Mouse (Mus musculus): ENCODE measurements at regions not wholly inside any gene's neighbourhood (a gene's known extent, or its start where the extent isn't known, plus 50 kb on each side); places are given as distances from the start of the nearest gene placed in this dataset.

GRCm38 (mm10) chr13:31330731-31331130 lies 225.2 kb upstream of the Foxq1 start:
- DNase-seq (ENCODE audit: low spot score in 2 of 2): no peak

- no peak for DNase-seq (ENCODE audit: low spot score in 2 of 2)
Measured at GRCm38 (mm10) chr13:31334981-31335380, 221.0 kb upstream of the Foxq1 start.

GRCm38 (mm10) chr13:31337631-31338030 lies 218.3 kb upstream of the Foxq1 start:
- DNase-seq (ENCODE audit: low spot score in 2 of 2): no peak

GRCm38 (mm10) chr13:31339386-31339785 lies 216.5 kb upstream of the Foxq1 start:
- DNase-seq (ENCODE audit: low spot score in 2 of 2): peak in 1 of 2 experiments; percentile 24

- DNase-seq (ENCODE audit: low spot score in 2 of 2): peak in 1 of 2 experiments; percentile 9
Measured at GRCm38 (mm10) chr13:31339901-31340300, 216.0 kb upstream of the Foxq1 start.

GRCm38 (mm10) chr13:31340363-31340948 lies 215.5 kb upstream of the Foxq1 start:
- DNase-seq (ENCODE audit: low spot score in 2 of 2): peak in 1 of 2 experiments; percentile 15

GRCm38 (mm10) chr13:31341282-31342100 lies 214.4 kb upstream of the Foxq1 start:
- DNase-seq (ENCODE audit: low spot score in 2 of 2): peak in 1 of 2 experiments; percentile 12

GRCm38 (mm10) chr13:31346205-31346604 lies 209.7 kb upstream of the Foxq1 start:
- DNase-seq (ENCODE audit: low spot score in 2 of 2): no peak

- DNase-seq (ENCODE audit: low spot score in 2 of 2): no peak
Measured at GRCm38 (mm10) chr13:31347000-31347399, 208.9 kb upstream of the Foxq1 start.

- DNase-seq (ENCODE audit: low spot score in 2 of 2): no peak
Measured at GRCm38 (mm10) chr13:31349671-31350070, 206.3 kb upstream of the Foxq1 start.

- DNase-seq (ENCODE audit: low spot score in 2 of 2): no peak
Measured at GRCm38 (mm10) chr13:31351481-31351880, 204.5 kb upstream of the Foxq1 start.

GRCm38 (mm10) chr13:31352825-31353224 lies 203.1 kb upstream of the Foxq1 start:
- DNase-seq (ENCODE audit: low spot score in 2 of 2): no peak

- no peak for DNase-seq (ENCODE audit: low spot score in 2 of 2)
Measured at GRCm38 (mm10) chr13:31359353-31359752, 196.6 kb upstream of the Foxq1 start.

GRCm38 (mm10) chr13:31362386-31362785 lies 193.5 kb upstream of the Foxq1 start:
- no peak for DNase-seq (ENCODE audit: low spot score in 2 of 2)

GRCm38 (mm10) chr13:31364369-31364768 lies 191.6 kb upstream of the Foxq1 start:
- DNase-seq (ENCODE audit: low spot score in 2 of 2): no peak

GRCm38 (mm10) chr13:31367226-31367625 lies 188.7 kb upstream of the Foxq1 start:
- DNase-seq (ENCODE audit: low spot score in 2 of 2): no peak

GRCm38 (mm10) chr13:31369182-31369581 lies 186.8 kb upstream of the Foxq1 start:
- no peak for DNase-seq (ENCODE audit: low spot score in 2 of 2)

GRCm38 (mm10) chr13:31370873-31371272 lies 185.1 kb upstream of the Foxq1 start:
- DNase-seq (ENCODE audit: low spot score in 2 of 2): peak in 1 of 2 experiments; percentile 16

- no peak for DNase-seq (ENCODE audit: low spot score in 2 of 2)
Measured at GRCm38 (mm10) chr13:31374006-31374405, 181.9 kb upstream of the Foxq1 start.

GRCm38 (mm10) chr13:31393421-31394215 lies 162.3 kb upstream of the Foxq1 start:
- no peak for DNase-seq (ENCODE audit: low spot score in 2 of 2)

- no peak for DNase-seq (ENCODE audit: low spot score in 2 of 2)
Measured at GRCm38 (mm10) chr13:31396216-31396910, 159.6 kb upstream of the Foxq1 start.

GRCm38 (mm10) chr13:31397246-31397645 lies 158.7 kb upstream of the Foxq1 start:
- no peak for DNase-seq (ENCODE audit: low spot score in 2 of 2)
